Mouse (Mus musculus) urinary bladder, postnatal 14 days (tissue): ENCODE measurements around the gene Cabp4.
"Not testable (repeated sequence)": the region's sequence is repeated elsewhere in the genome, so short reads cannot be mapped to it uniquely, and the experiment has no call there.

Source experiments
- DNase-seq: peaks from one replicate; pipeline ENCODE4 v3.0.0; 2021; ENCODE audit warnings: low spot score

Gene Cabp4

GRCm38 (mm10) chr19:4146366-4147021, 2.7 kb upstream of the Cabp4 start:
- DNase-seq: no peak

- no peak for DNase-seq
Measured at GRCm38 (mm10) chr19:4145936-4146335, 2.1 kb upstream of the Cabp4 start.

- DNase-seq: no peak
Measured at GRCm38 (mm10) chr19:4144550-4145498, 991 bp upstream of the Cabp4 start.

- no peak for DNase-seq
Measured at GRCm38 (mm10) chr19:4142416-4143173, 1.2 kb downstream of the Cabp4 start.

GRCm38 (mm10) chr19:4140147-4140546, 3.7 kb downstream of the Cabp4 start:
- no peak for DNase-seq

GRCm38 (mm10) chr19:4139446-4139845, 4.4 kb downstream of the Cabp4 start, which contains the start of gene Gpr152:
Gene Gpr152 (plus strand): TSS chr19:4139787.
- DNase-seq: no peak

- DNase-seq: no peak
Measured at GRCm38 (mm10) chr19:4137913-4138312, 5.9 kb downstream of the Cabp4 start.

- no peak for DNase-seq
Measured at GRCm38 (mm10) chr19:4136463-4136862, 7.4 kb downstream of the Cabp4 start.

- not testable (repeated sequence) for DNase-seq
Measured at GRCm38 (mm10) chr19:4135963-4136345, 7.9 kb downstream of the Cabp4 start.

GRCm38 (mm10) chr19:4135229-4135962, 8.4 kb downstream of the Cabp4 start:
- DNase-seq: not testable (repeated sequence)

- no peak for DNase-seq
Measured at GRCm38 (mm10) chr19:4134354-4134753, 9.5 kb downstream of the Cabp4 start.

- no peak for DNase-seq
Measured at GRCm38 (mm10) chr19:4131768-4132167, 12.1 kb downstream of the Cabp4 start.

GRCm38 (mm10) chr19:4131075-4131474, 12.8 kb downstream of the Cabp4 start:
- DNase-seq: no peak

GRCm38 (mm10) chr19:4130106-4130505, 13.7 kb downstream of the Cabp4 start:
- no peak for DNase-seq

- DNase-seq: no peak
Measured at GRCm38 (mm10) chr19:4129462-4129861, 14.4 kb downstream of the Cabp4 start.

- DNase-seq: peak; percentile 81
Measured at GRCm38 (mm10) chr19:4126759-4127495, 16.9 kb downstream of the Cabp4 start.

- DNase-seq: peak; percentile 99
Measured at GRCm38 (mm10) chr19:4125741-4126696, 17.8 kb downstream of the Cabp4 start, which contains the start of gene Aip. Gene Aip (minus strand): TSS chr19:4125858.

GRCm38 (mm10) chr19:4125268-4125667, 18.6 kb downstream of the Cabp4 start:
- DNase-seq: not testable (repeated sequence)

- no peak for DNase-seq
Measured at GRCm38 (mm10) chr19:4124432-4124831, 19.4 kb downstream of the Cabp4 start.
